Mouse (Mus musculus) cerebellum, adult 9-11 months (tissue): Measurements from ENCODE around the gene 1700067K01Rik.
A peak's percentile ranks its signal among the peaks of the same experiment; 100 is the strongest.
"Not testable (repeated sequence)": the region's sequence is repeated elsewhere in the genome, so short reads cannot be mapped to it uniquely, and the experiment has no call there.

Experiments used
- DNase-seq: peaks from one replicate; pipeline ENCODE4 v3.0.0; 2022

1700067K01Rik gene

GRCm38 (mm10) chr8:83983222-83983621 is 18.1 kb upstream of the 1700067K01Rik start:
- not testable (repeated sequence) for DNase-seq

DNA sequence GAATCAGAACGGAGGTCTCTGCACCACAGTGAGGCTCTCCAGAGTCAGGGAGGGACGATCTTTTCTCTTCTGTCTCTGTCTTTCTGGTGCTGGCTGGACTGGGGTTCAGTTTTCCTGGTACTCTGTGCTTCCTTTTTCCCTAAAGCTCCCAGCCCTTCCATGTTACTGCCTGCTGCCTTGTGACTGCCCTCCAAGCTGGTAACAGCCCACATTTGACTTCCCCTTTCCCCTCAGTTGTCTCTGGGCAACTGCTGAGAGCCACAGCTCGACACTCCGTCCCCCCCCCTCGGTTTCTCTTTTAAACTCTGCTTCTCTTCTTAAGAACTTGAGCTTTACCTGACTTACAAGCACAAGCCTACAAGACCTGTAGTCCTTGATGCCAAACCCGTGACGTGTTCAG is 12.1 kb upstream of the 1700067K01Rik start:
- no peak for DNase-seq

GRCm38 (mm10) chr8:83990170-83990569 is 11.1 kb upstream of the 1700067K01Rik start:
- no peak for DNase-seq

DNA sequence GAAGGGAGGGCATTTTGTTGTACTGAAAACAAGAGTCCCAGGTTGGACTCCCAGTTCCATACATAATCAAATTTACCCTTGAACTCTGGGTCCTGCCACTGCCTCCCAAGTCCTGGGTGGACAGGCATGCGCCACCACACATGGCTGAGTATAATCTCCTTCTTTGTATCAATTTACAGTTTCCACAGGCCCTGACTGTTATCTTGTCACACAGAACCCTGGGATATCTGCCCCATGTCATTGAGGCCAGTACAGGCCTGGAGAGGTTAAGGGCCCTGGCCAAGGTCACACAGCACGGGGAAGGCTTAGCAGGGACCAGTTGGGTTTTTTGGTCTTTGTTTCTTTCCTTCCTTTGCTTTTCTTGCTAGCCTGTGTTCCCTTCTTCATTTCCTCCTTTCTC is 8.8 kb upstream of the 1700067K01Rik start:
- no peak for DNase-seq

DNA sequence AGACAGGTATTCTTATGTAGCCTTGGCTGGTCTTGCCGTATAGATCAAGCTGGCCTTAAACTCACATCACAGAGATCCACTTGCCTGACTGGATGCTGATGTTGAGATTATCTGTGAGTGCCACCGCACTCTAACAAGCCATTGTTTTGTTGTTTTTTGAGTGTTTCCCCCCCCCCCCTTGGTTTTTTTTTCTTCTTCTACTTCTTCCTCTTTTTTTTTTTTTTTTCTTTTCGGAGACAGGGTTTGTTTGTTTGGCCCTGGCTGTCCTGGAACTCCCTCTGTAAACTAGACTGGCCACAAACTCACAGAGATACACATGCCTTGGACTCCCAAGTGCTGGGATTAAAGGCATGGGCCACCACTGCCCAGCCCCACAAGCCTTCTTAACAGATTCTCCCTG is 7.3 kb upstream of the 1700067K01Rik start:
- no peak for DNase-seq

DNA sequence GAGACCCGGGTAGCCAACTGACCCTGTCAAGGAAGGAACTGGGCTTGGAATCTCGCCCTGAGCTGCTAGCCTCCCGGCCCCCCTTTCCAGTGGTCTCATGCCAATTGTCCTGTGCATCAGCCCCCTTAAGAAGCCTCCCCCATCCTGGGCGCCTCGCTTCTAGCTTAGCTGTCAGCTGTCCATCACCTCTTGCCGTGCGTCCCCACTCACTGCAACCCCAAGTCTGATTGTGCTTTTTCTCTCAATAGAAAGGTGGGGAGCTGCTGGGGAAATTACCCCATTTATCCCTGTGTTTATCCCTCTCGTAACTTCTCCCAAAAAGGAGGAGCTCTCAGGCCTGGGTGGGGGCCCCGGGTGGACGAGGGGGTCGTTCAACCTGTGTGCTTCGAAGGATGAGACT is 5.3 kb upstream of the 1700067K01Rik start:
- DNase-seq: peak; percentile 71

DNA sequence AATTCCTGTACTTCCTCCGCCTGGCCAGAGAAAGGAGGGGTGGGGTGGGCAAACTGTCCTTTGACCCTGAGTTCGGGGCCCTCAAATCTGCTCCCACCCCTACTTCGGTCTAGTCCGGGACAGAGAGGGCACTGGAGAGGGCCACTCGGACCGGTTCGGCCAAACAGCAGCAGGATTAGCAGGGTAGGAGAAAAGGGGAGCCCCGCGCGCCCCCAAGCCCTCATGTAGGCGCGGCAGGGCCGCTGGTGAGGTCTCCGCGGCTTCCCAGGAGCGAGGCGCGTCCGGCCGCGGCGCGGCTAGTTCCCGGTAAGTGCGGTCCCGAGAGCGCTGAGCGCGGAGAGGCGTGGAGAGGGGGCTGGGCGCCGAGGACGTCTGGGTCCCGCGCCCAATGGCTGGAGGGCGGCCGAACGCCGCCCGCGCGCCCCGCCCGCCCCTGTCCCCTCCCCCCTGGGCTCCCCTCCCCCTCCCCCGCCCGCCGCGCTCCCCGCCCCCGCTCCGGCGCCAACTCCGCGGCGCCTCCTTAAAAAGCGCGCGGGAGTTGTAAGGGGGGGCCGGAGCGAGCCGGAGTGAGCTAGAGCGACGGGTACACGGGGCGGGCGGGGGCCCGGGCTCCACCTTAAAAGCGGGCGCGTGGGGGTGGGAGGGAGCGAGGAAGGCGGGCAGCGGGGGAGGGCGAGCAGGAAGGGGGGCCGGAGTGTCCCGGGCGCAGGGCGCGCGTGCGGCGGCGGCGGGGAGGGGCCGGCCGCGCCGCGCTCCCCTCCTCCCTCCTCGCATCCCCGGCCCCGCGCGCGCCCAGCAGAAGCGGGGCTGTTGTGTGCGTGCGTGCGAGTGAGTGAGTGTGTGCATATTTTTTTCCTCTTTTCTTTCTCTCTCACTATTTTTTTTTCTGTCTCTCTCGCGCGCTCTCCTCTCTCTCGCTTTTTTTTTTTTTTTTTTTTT is 4.5 kb upstream of the 1700067K01Rik start:
- peak; percentile 85 for DNase-seq

- peak; percentile 68 for DNase-seq
These were observed 3.7 kb upstream of the 1700067K01Rik start, which contains the start of gene Samd1 for GRCm38 (mm10) chr8:83997511-83998141. Gene Samd1 (plus strand): TSS chr8:83997672.

- peak; percentile 69 for DNase-seq
These were observed 2.9 kb upstream of the 1700067K01Rik start for GRCm38 (mm10) chr8:83998231-83999056.

GRCm38 (mm10) chr8:83999057-83999705 is 2.1 kb upstream of the 1700067K01Rik start:
- DNase-seq: peak; percentile 61

- DNase-seq: peak; percentile 50
These were observed 1.5 kb upstream of the 1700067K01Rik start for GRCm38 (mm10) chr8:83999825-84000224.

GRCm38 (mm10) chr8:84002957-84003611 is 1.8 kb downstream of the 1700067K01Rik start:
- peak; percentile 54 for DNase-seq

GRCm38 (mm10) chr8:84003612-84004246 is 2.4 kb downstream of the 1700067K01Rik start:
- DNase-seq: peak; percentile 34

- peak; percentile 95 for DNase-seq
These were observed 3.4 kb downstream of the 1700067K01Rik start for GRCm38 (mm10) chr8:84004533-84005201.

DNA sequence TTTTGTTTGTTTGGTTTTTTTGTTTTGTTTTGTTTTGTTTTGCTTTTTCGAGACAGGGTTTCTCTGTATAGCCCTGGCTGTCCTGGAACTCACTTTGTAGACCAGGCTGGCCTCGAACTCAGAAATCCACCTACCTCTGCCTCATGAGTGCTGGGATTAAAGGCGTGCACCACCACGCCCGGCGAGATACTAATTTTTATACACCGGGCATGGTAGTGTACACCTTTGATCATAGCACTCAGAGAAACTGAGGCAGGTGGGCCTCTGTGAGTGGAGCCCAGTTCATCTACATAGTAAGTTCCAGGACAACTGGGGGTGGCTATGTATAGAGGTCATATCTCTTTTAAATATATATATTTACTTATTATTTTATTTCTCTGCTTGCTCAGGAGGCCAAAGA is 4.2 kb downstream of the 1700067K01Rik start:
- peak; percentile 48 for DNase-seq

DNA sequence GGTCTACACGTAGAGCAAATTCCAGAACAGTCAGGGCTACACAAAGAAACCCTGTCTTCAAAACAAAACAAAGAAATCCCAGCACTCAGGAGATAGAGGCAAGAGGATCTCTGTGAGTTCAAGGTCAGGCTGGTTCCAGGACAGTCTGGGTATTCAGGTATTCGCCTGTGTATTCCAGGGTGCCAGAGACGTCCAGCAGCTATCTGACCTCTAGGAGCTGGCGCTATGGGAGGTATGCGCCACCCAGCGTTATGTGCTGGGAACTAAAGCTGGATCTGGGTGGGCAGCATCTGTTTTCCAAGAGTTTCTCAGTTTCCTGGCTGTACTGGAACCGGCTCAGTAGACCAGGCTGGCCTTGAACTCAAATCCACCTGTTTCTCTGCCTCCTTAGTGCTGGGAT is 7.1 kb downstream of the 1700067K01Rik start:
- DNase-seq: no peak

GRCm38 (mm10) chr8:84009876-84010275 is 8.6 kb downstream of the 1700067K01Rik start:
- DNase-seq: peak; percentile 78

- DNase-seq: peak; percentile 59
These were observed 9.6 kb downstream of the 1700067K01Rik start for GRCm38 (mm10) chr8:84010625-84011611.

DNA sequence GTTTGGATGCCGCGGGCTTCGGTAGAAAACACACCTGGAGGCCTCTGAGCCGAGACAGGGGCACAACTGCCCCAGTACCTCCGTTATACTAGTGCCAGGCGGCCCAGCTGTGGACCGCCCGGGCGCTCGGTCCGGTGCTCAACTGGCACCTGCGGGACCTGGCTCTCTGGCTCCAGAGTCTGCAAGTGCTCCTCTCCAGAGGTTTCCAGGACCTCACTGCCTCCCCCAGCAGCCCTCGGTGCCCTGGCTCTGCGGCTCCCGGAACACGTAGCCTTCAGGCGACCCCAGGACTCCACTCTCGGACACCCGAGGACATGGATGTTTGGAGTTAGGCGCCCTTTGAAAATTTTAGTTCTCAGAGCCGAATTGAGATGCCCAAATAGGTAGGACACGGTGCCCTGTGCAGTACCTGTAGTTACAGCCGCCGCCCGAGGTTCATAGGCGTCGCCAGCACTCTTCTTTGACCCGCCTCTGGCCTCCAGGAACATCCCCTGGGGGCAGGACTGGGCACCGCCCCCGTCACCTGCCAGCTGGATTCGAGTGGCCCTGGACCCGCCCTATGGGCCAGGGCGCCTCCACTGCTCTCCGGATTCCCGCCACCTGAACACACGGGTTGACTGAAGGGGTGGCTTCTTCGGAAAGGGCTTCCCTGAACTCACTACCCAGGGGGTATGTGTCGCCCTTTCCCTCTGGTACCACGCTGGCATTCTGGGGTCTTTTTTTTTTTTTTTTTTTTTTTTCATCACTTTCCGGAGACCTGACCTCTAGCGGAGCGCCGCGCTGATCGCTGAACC is 10.6 kb downstream of the 1700067K01Rik start, which contains the start of gene 2210011C24Rik:
Gene 2210011C24Rik, minus strand, starts transcription at position 467 of the 794 bp plus-strand sequence.
- DNase-seq: peak; percentile 34
